Mouse (Mus musculus) right cerebral cortex, postnatal 10 days (tissue): ENCODE data around the gene Ednra.
A peak's percentile ranks its signal among the peaks of the same experiment; 100 is the strongest.

Source experiments
- DNase-seq, 2 experiments: peaks; one replicate each; pipeline ENCODE4 v3.0.0; 2021; ENCODE audit warnings: low spot score in 2 of 2

Ednra gene

DNA sequence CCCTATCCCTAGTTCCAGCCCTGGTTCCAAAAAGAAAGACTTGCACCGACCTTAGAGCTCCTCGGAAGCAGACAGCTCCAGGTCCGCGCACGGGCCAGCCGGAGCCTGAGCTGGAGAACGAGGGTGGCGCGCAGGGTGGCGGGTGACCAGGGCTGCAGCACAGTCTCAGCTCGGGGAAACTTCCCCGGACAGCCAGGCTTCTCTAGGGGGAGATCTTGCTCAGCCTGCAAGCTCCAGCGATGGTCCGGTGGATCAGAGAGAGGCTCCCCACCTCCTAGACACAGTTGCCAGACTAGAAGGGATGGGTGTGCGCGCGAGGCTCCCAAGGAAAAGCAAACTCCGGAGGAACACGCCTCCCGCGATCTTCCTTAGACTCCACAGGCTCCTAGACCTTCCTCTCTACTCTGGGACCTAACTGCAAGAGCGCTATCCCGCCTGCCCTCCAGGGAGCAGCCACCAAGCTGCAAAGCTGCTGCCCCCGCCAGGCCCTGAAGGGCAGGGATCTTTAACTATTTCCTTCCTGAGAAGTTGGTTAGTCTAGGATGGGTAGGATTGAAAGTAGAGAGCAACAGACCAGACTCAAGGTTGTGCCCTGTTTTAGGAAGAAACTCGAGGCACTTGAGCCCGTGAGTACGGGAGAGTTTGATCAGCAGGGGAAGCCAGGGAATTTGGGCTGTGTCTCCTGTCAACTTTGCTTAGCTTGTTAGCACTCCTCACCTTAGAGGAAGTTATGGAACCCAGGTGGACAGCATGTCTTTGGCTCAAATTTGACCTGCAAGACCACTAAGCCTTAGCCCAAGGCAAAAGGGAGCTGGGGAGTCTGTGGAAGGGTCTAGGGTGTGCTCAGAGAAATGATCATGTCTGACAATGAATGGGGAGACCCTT, at the start of gene Ednra:
Ednra (minus strand) TSS at position 419 of the 885 bp plus-strand sequence.
- peak; percentile 43 to 50 for DNase-seq

GRCm38 (mm10) chr8:77773831-77774230, 49.6 kb upstream of the Ednra start:
- no peak for DNase-seq

DNA sequence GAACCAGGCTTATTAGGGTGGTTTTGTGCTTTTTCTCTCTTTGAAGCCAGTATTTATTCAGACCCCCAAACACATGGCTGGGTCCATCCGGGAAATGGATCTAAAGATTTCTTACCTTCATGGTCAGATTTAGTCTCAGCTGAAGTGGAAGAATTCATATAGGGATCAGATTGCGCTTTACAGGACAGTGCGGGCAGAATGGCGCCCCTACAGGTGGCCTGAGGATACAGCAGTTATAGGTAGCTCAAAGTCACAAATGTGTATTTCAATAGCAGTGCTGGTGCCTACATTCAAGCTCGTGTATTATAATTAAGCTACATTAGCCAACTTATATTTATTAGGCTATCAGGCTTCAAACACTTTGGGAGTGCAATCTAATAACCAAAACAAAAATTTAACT, 49.0 kb upstream of the Ednra start:
- DNase-seq = no peak

GRCm38 (mm10) chr8:77772210-77772886, 48.1 kb upstream of the Ednra start:
- DNase-seq = peak; percentile 48 to 54

DNA sequence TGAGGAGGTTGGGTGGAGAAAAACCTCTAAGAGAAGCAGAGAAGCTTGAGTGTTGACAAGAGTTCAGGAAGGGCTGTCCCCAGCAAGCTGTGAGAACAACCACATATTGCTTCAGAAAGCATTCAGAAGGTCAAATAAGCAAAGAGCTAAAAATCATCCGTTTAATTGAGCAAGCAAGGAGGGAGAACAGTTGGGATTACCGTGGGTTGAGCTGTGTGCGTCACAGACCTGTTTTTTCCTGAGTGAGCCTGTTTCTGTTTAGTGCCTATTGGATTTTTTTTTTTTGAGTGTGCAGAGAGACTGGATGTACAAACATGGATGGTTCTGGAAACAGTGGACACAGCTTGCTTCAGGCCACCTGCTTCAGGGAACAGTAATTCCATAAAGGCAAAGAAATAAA, 46.7 kb upstream of the Ednra start:
- DNase-seq = no peak

- no peak for DNase-seq
Measured at GRCm38 (mm10) chr8:77768916-77769315, 44.7 kb upstream of the Ednra start.

DNA sequence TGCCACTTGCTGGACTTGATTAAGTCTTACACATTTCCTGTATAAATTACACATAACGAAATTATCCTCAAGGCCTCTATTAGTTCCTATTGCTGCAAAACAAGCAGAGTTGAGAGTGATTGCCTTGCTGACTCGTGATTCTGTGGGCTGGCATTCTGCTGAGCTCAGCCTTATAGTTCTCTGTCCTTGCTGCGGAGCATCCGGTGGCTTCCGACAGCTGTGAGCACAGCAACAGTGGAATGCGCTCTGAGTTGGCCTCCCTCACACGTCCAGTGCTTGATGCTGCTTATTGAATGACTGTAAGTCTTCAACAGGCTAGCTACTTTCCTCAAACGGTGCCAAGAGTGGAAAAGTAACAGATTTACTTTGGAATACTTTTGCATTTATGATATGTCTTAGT, 40.0 kb upstream of the Ednra start:
- no peak for DNase-seq

DNA sequence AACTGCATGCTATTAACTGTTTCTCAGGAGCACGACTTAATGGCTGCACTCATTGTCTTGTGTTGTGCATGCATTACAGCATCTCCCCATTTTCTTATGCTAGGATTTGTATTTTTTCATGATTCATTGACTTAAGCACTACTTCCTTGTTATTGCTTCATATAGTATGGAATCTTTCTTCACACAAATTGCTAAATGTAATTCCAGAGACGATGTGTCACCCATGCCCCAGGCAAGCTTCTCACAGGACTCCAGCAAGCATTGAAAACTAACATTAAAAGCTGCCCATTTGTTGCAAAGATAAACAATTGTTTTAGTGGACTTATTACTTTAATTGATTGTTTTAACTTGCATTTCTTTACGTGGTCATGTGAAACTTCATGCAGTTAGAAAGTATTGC, 38.7 kb upstream of the Ednra start:
- no peak for DNase-seq

- no peak for DNase-seq
Measured at GRCm38 (mm10) chr8:77755441-77755840, 31.2 kb upstream of the Ednra start.

DNA sequence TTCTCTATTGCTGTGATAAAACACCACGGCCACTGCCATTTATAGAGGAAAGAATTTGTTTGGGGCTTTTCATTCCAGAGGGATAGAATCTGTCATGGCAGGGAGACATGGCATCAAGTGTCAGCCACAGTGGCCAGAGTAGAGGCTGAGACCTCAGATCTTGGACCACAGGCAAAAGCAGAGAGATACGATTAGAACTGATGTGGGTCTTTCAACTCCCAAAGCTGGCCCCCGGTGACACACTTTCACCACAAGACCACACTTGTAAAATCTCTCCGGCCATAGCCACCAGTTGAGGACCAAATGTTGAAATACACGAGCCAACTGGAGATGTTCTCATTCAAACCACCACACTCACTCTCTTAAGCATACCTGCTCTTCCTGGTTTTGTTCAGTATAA, 29.5 kb upstream of the Ednra start:
- DNase-seq = no peak

DNA sequence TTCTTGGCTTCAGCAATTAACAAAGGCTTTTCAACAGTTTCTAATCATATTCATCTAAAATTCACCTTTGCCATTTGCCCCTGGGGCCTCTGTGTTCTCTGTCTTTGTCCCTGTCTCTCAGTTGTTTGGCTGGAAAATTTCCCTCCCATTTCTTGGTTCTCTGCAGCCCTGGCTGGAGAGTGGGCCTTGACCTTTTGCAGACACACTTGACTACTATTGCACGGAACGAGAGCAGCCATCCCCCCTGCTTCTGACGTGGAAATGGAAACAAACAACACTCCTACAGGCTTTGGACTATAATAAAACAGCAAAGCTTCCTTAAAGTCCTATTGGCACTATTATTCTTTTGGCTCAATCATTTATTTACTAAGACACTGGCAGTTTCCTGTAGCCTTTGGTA, 27.8 kb upstream of the Ednra start:
- no peak for DNase-seq

GRCm38 (mm10) chr8:77750407-77750806, 26.1 kb upstream of the Ednra start:
- DNase-seq = no peak

DNA sequence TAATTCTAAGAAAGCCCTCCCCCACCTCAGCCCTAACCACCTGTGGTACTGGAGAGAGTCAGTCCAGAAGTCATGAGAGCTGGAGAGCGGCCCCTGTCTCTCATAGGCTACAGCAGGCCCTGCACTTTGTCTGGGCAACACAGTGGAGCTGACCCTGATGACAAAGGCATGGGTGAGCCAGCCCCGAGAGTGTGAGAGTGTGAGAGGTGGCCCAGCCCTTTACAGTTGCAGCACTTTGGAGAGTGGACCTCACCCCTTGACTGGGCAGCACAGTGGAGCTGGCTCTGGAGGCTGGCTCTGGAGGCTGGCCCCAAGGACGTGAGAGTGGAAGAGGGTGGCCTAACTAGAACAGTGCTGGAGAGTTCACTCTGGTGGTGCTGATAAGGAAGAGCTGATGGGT, 20.2 kb upstream of the Ednra start:
- no peak for DNase-seq

DNA sequence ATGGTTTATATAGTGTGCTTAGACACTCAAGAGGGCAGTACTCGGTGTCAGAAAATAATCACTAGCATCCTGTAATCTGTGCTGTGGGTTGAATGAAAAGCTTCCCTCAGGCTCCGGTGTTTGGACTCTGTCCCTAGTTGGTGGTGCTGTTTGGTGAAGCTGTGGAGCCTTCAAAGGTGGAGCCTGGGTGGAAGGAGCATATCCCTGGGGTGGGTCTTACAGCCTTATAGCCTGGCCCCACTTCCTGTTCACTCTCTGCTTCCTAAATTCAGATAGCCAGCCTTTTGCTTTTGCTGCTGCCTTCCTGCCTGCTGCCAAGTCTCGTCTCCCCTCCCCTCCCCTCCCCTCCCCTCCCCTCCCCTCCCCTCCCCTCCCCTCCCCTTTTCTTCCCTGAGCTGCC, 18.1 kb upstream of the Ednra start:
- DNase-seq = no peak

DNA sequence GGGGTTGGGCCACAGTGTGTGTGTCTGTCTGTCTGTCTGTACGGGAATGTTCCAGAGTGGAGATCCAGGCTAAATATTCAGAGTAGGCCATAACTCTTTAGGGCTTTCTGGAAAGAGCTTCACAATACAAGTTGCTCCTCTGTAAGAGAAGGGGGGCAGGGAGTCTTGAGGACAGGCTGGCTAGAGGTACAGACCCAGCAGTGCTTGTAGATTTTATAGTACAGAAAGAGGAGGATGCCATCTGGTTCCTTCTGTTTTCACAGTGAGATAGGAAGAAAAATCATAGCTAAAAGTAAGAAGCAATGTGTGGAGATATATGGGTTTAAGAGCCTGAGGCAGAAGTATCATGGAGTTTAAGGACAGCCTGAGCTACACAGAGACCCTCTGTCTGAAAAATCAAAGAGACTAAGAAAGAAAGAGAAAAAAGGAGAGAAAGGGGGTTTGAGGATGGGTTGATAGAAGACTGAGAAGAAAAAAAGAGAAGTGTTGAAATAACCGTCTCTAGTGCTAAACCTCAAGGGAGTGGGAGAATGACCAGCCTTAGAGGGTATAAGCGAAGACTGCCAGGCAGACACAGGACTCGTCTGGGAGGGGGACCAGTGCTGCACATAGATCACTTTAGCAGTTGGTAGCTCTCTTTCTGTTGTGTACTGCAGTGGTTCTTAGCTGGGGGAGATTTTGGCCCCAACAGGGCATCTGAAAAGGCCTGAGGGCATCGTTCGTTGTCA, 16.9 kb upstream of the Ednra start:
- no peak for DNase-seq

- DNase-seq = no peak
Measured at GRCm38 (mm10) chr8:77738419-77738818, 14.2 kb upstream of the Ednra start.

- DNase-seq = no peak
Measured at GRCm38 (mm10) chr8:77737327-77737726, 13.1 kb upstream of the Ednra start.

GRCm38 (mm10) chr8:77733792-77734191, 9.5 kb upstream of the Ednra start:
- DNase-seq = no peak

GRCm38 (mm10) chr8:77732964-77733363, 8.7 kb upstream of the Ednra start:
- DNase-seq = no peak

GRCm38 (mm10) chr8:77725406-77725805, 1.1 kb upstream of the Ednra start:
- no peak for DNase-seq

DNA sequence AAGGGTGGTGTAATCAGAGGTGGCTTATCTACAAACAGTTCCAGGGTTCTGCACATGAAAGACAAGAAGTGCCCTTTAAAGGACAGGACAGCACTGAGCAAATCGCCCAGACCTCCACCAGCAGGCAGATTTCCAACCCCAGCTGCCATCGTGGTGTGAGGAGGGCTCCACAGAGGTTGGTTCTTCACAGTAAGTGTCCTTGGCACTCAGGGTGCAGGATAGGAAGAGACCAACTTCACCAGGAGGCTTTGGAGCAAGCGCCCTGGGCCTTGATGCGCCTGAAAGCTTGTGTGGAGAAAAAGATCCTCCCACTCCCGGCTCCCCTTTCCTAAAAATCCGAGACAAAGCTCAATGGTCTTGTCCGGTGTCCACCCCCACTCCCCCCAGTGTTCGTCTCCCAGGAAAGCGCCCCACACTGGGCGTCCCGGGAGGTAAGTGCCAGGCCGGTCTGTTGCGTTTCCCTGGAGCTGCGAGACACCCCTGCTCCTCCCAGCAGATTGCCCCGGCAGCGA, 674 bp downstream of the Ednra start:
- peak in 1 of 2 experiments; percentile 26 for DNase-seq

DNA sequence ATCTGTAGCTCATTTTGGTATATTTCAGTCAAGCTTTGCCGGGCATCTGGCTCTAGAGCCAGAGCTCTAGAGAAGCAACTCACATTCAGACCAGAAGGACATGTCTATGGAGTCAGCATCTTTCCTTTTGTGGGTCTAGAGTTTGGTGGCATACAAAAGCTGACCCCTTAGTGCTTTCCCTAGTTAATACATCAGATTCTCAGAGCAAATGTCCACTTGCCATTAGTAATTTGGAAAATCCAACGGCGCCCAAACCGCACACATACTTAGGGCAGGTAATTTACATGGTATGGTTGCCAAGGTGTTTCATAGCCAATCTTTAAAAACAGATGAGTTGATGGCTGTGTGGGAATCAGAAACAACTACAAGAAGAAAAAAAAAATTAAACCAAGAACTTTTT, 1.2 kb downstream of the Ednra start:
- no peak for DNase-seq
